Mouse (Mus musculus) liver, embryonic 16.5 days (tissue): ENCODE measurements around the gene 4933427D14Rik. TPM values are rescaled to one million over a fixed set of nuclear protein-coding genes. Genes with fewer than 3 reads are reported as not detected.
A peak's percentile ranks its signal among the peaks of the same experiment; 100 is the strongest.

Experiments used
- ATAC-seq: fragments of 200-750 bp; cut with Nextera tagmentation; 2 replicates; pipeline ENCODE4 v1.8.0; 2017; ENCODE audit warnings: low read depth, mild to moderate bottlenecking, moderate number of reproducible peaks, moderate library complexity
- H3K27ac ChIP-seq: fragments of 300-500 bp; sonication (generic); 2 replicates; pipeline ENCODE4 v1.5.1; 2014; ENCODE audit warnings: mild to moderate bottlenecking, low read length
- H3K27me3 ChIP-seq: fragments of 300-500 bp; sonication (generic); 2 replicates; pipeline ENCODE4 v1.6.1; 2014; ENCODE audit warnings: low read depth, low read length, mixed read lengths; ENCODE audit not compliant: control insufficient read depth, insufficient read depth
- H3K36me3 ChIP-seq: fragments of 300-500 bp; sonication (generic); 2 replicates; pipeline ENCODE4 v1.6.1; 2014; ENCODE audit warnings: mild to moderate bottlenecking; ENCODE audit not compliant: control insufficient read depth, insufficient read depth
- H3K4me1 ChIP-seq: fragments of 300-500 bp; sonication (generic); 2 replicates; pipeline ENCODE4 v1.6.1; 2014; ENCODE audit warnings: low read depth, low read length, mixed read lengths; ENCODE audit not compliant: control insufficient read depth
- H3K4me2 ChIP-seq: fragments of 300-500 bp; sonication (generic); 2 replicates; pipeline ENCODE4 v1.6.1; 2014; ENCODE audit warnings: low read depth, low read length, mixed read lengths
- H3K4me3 ChIP-seq: fragments of 300-500 bp; sonication (generic); 2 replicates; pipeline ENCODE4 v1.5.1; 2014; ENCODE audit warnings: low read depth, mild to moderate bottlenecking, low read length
- H3K9ac ChIP-seq: fragments of 300-500 bp; sonication (generic); 2 replicates; pipeline ENCODE4 v1.6.1; 2014; ENCODE audit warnings: low read depth, low read length
- H3K9me3 ChIP-seq: fragments of 300-500 bp; sonication (generic); replicated peaks from 2 replicates; pipeline ENCODE4 v1.6.1; 2016; ENCODE audit warnings: low read length; ENCODE audit not compliant: control insufficient read depth
- WGBS: fragments of 180-500 bp; shearing (Covaris S2); extraction: QIAGEN DNeasy Blood & Tissue Kit; methylation state at CpG from one replicate; pipeline ENCODE4 v1.1.7; 2014; ENCODE audit not compliant: insufficient replicate concordance; 5-methylcytosine and 5-hydroxymethylcytosine counted together
- polyA plus RNA-seq: library from polyadenylated mRNA; unstranded; fragments of >200 nt; fragmentation: Nextera tagmentation; extraction: Ambion mirVana; gene quantifications from 2 replicates; pipeline ENCODE4 v1.2.1, GENCODE M21; 2015

4933427D14Rik gene
- polyA plus RNA-seq, 1 experiment from 2014 or later: 2.2 TPM

DNA sequence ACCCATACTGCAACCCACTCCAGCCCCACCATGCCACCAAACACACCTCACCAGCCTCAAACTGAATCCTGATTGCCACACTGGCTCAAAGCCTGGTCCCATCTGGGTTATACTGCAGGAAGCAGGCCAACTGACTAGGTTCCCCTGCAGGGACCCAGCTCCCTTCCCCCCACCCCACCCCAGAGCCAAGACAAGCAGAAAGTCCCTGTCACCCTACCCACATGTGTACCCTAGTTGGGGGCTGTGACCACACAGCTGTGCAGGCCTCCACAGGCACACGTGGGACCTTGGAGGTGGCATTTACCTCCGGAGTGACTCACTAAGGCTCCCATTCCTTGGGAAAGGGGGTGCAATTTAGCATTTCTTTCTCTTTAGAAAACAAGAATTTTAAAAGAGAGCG is 76.8 kb downstream of the 4933427D14Rik start:
- Histone ChIP-seq H3K4me1 (no peaks in the 10 kb centered on the region), H3K4me3 (no peak overlapping the region), H3K9ac (no peak overlapping the region), H3K36me3 (no peaks in the 10 kb centered on the region), H3K9me3 (no peaks in the 10 kb centered on the region), H3K27me3 (peaks cover 24% of the 10 kb centered on the region), H3K27ac (no peak overlapping the region), H3K4me2 (peak overlapping the region; percentile 12; the same call in 1 of the 2 replicates)
- WGBS: 43% methylated on average over 3 of the region's 3 CpGs
- ATAC-seq: no peak

DNA sequence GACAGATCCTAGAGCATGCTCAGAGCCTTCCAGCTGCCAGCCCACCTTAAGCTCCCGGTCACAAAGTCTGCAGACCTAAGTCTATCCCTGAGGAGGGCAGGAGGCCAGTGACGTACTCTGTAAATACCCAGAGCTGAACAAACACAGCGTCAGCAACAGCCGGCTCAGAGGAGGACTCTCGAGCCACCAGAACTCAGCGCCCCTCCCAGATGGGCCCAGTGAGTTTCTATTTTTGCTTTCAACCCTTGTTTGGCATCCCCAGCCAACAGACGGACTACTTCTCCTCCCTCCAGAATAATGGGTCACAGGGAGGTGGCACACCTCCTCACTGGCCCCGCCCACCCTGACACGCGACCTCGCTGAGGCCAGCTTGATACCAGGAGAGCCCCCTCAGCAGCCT is 77.2 kb downstream of the 4933427D14Rik start:
- no peak overlapping the region for H3K9ac ChIP-seq
- no peak overlapping the region for H3K27ac ChIP-seq
- no peaks in the 10 kb centered on the region for H3K9me3 ChIP-seq
- no peak overlapping the region for H3K4me3 ChIP-seq
- H3K27me3 ChIP-seq: peaks cover 19% of the 10 kb centered on the region
- WGBS: 19% methylated on average over 11 of the region's 11 CpGs
- H3K4me2 ChIP-seq: peak overlapping the region; percentile 12; the same call in 1 of the 2 replicates
- 0 out of 2 replicates have a peak, but pooled peaks have one; percentile 39 for ATAC-seq
- no peaks in the 10 kb centered on the region for H3K36me3 ChIP-seq
- H3K4me1 ChIP-seq: no peaks in the 10 kb centered on the region

DNA sequence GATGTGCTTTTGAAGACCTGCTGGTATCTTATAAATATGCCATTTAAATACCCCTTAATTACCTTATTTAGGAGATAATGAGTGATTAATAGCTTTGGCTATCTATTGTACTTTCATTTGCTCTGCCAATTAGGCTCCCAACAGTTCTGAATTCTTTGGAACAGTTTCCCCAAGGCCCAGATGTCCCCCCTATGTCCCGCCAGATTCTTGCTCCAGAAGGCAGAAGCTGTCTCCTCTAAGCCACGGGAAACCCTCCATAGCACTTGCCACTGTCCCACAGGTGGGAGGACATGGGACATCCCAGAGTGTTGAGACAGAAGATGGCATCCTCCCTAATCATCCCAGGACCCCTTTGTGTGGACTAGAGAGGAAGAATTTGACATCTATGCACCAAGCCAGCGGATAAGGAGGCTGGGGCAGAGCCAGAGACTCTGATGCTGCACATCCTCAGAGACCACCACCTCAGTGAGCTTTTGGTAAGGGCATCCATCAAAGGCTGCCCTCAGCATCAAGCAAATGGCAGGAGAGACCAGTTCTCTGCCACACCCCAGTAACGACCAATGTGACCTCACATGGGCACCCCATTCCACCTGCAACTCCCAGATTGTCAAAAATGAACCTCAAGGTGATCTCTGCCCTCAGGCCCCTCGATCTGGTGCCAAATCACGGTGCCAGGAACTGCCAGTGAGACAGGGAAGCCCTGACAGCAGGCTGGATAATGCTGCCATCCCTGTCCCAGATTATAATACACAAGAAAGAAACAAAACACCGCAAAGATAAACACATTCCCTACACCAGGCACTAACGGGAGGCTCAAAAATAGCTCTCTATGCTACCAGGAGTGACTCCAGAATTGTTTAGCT is 78.0 kb downstream of the 4933427D14Rik start:
- H3K9ac ChIP-seq: no peak overlapping the region
- 45% methylated on average over 8 of the region's 8 CpGs for WGBS
- no peak overlapping the region for H3K4me3 ChIP-seq
- H3K4me2 ChIP-seq: peak overlapping the region; percentile 12; the same call in 1 of the 2 replicates
- H3K9me3 ChIP-seq: no peaks in the 10 kb centered on the region
- no peaks in the 10 kb centered on the region for H3K36me3 ChIP-seq
- H3K4me1 ChIP-seq: no peaks in the 10 kb centered on the region
- peaks cover 12% of the 10 kb centered on the region for H3K27me3 ChIP-seq
- ATAC-seq: no peak
- H3K27ac ChIP-seq: no peak overlapping the region

DNA sequence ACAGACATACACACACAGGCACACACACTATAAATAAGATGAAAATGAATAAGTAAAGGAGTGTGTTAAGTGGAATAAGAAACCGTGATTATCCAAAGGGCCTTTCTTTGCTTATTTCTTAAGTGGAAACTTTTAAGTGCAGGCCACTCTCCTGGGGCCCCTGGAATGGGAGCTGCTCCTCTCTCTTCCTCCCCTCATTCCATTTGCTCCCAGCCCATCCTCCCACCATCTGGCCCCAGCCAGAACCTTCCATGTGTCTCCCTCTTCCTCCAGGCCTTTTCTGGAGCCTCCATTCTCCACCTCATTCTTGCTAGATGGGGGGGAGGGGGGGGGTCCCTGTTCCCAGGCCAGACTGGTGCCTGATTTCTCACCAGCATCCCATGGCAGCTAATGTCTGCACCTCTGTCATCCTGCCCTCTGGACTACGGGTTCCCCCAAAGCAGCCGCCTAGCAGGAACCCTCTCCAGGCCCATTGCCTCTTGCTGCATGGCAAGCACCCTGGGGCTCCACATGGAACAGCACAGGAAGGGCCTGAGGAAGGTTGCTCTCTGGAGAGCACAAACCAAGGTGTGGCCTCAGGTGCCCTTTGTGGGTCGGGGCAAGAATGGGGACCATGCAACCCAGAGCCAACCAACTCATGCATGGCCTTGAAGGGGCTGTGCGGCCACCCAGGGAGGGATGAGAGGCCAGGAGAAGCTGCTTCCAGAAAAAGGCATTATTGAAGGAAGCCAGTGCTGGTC is 79.6 kb downstream of the 4933427D14Rik start:
- no peak overlapping the region for H3K4me3 ChIP-seq
- no peak for ATAC-seq
- no peak overlapping the region for H3K27ac ChIP-seq
- WGBS: 51% methylated on average over 5 of the region's 5 CpGs
- H3K4me2 ChIP-seq: no peak overlapping the region
- H3K27me3 ChIP-seq: no peaks in the 10 kb centered on the region; the same call in 1 of the 2 replicates
- H3K4me1 ChIP-seq: no peaks in the 10 kb centered on the region
- H3K9ac ChIP-seq: no peak overlapping the region
- H3K9me3 ChIP-seq: no peaks in the 10 kb centered on the region
- no peaks in the 10 kb centered on the region for H3K36me3 ChIP-seq

DNA sequence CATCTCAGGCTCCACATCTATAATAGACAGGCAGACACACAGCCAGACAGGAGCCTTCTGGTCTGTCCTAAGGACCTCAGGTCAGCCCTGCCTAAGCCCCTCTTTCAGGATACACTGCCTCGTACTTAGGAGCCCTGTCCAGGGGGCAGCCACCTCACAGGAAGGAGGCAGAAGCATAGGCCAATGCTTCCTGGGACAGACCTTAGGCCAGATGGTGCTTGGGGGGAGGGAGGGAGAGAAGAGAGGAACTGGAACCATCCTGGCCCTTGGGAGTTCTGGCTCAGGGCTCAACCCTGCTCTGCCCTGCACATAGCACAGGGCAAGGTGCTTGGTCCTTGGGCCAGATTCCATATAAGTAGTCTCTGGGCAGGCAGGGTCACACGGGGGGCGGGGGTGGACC is 81.5 kb downstream of the 4933427D14Rik start:
- no peaks in the 10 kb centered on the region for H3K36me3 ChIP-seq
- no peak overlapping the region for H3K4me3 ChIP-seq
- H3K4me2 ChIP-seq: no peak overlapping the region
- H3K27me3 ChIP-seq: no peaks in the 10 kb centered on the region
- H3K9ac ChIP-seq: no peak overlapping the region
- ATAC-seq: no peak
- no peaks in the 10 kb centered on the region for H3K9me3 ChIP-seq
- H3K4me1 ChIP-seq: no peaks in the 10 kb centered on the region
- WGBS: 54% methylated on average over 3 of the region's 3 CpGs
- no peak overlapping the region for H3K27ac ChIP-seq

- H3K9ac ChIP-seq: no peak overlapping the region
- H3K4me1 ChIP-seq: no peaks in the 10 kb centered on the region
- 45% methylated on average over 4 of the region's 4 CpGs for WGBS
- H3K27ac ChIP-seq: no peak overlapping the region
- H3K27me3 ChIP-seq: no peaks in the 10 kb centered on the region
- H3K36me3 ChIP-seq: no peaks in the 10 kb centered on the region
- H3K9me3 ChIP-seq: no peaks in the 10 kb centered on the region
- H3K4me2 ChIP-seq: no peak overlapping the region
- no peak for ATAC-seq
- H3K4me3 ChIP-seq: no peak overlapping the region
Measured at GRCm38 (mm10) chr11:72123531-72123930, 83.7 kb downstream of the 4933427D14Rik start.

DNA sequence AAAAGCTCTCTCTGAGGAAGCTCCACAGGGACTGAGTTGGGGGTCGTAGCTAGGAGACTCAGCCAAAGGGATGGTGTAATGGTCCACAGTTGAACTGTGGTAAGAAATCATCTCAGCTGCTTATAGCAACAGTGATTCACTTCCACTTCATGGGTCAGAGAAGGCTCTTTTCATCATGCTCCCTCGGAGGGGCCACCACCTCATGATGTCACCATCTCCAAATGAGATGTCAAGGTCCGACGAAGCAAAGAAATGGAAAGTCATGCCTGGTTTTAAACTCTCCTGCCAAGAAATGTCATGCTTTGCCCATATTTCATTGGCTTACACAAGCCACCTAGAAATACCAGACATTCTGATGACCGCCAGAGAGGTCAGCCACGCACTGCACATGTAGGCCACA is 86.9 kb downstream of the 4933427D14Rik start:
- no peaks in the 10 kb centered on the region for H3K4me1 ChIP-seq
- no peak overlapping the region for H3K4me2 ChIP-seq
- no peak overlapping the region for H3K4me3 ChIP-seq
- no peak overlapping the region for H3K27ac ChIP-seq
- ATAC-seq: no peak
- H3K9me3 ChIP-seq: no peaks in the 10 kb centered on the region
- no peaks in the 10 kb centered on the region for H3K27me3 ChIP-seq
- H3K36me3 ChIP-seq: no peaks in the 10 kb centered on the region
- H3K9ac ChIP-seq: no peak overlapping the region
- WGBS: 67% methylated on average over 6 of the region's 6 CpGs

- Histone ChIP-seq H3K4me2 (no peak overlapping the region), H3K9ac (no peak overlapping the region), H3K9me3 (no peaks in the 10 kb centered on the region), H3K27ac (no peak overlapping the region), H3K4me1 (no peaks in the 10 kb centered on the region), H3K36me3 (no peaks in the 10 kb centered on the region), H3K27me3 (no peaks in the 10 kb centered on the region), H3K4me3 (no peak overlapping the region)
- 67% methylated on average over 3 of the region's 3 CpGs for WGBS
- ATAC-seq: no peak
Measured at GRCm38 (mm10) chr11:72118630-72119029, 88.6 kb downstream of the 4933427D14Rik start.

DNA sequence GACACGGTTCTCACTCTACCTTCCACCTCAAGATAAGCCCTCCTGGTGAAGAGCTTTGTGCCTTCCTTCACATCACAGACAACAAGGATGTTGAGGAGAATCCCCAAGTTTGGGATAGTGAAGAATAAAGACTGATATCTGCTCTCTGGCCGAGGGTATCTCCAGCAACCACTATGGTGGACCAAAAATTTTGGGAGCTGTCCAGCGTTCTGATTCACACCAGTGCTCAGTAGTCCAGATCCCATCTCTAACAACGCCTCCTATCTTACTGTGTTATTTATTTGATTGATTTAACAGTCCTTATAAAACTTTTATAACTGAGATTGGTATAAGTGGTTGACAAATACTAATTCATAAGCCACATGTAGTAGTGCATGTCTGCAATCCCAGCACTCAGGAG is 94.0 kb downstream of the 4933427D14Rik start:
- Histone ChIP-seq H3K27ac (no peak overlapping the region), H3K9me3 (no peaks in the 10 kb centered on the region), H3K4me1 (no peaks in the 10 kb centered on the region), H3K36me3 (no peaks in the 10 kb centered on the region), H3K4me3 (no peak overlapping the region), H3K9ac (no peak overlapping the region), H3K27me3 (no peaks in the 10 kb centered on the region), H3K4me2 (no peak overlapping the region)
- 35% methylated on average over 4 of the region's 4 CpGs for WGBS
- no peak for ATAC-seq
